Mouse (Mus musculus) splenic B cell, adult 2 months (primary cell): ENCODE measurements around the gene Erfe.

Experiments
- DNase-seq: peaks from one replicate; pipeline ENCODE4 v3.0.0-alpha.2; 2011; ENCODE audit warnings: low read depth, low spot score
- H3K27me3 ChIP-seq: 2 replicates; pipeline ENCODE4 v1.6.1; 2012; ENCODE audit warnings: mild to moderate bottlenecking, low read length, moderate library complexity, mixed read lengths; ENCODE audit not compliant: control insufficient read depth, poor library complexity, insufficient read depth, severe bottlenecking
- H3K36me3 ChIP-seq: 2 replicates; pipeline ENCODE4 v1.6.1; 2012; ENCODE audit warnings: mild to moderate bottlenecking, low read length, moderate library complexity, mixed read lengths; ENCODE audit not compliant: control insufficient read depth, poor library complexity, insufficient read depth, severe bottlenecking

Gene Erfe

GRCm38 (mm10) chr1:91405406-91406169 lies 39.4 kb downstream of the Erfe start:
- Histone ChIP-seq H3K27me3 (no peaks in the 10 kb centered on the region), H3K36me3 (no peaks in the 10 kb centered on the region)
- DNase-seq = peak; percentile 5

- no peaks in the 10 kb centered on the region for H3K27me3 ChIP-seq
- no peak for DNase-seq
- peaks cover 3% of the 10 kb centered on the region; the same call in 1 of the 2 replicates for H3K36me3 ChIP-seq
Observed at GRCm38 (mm10) chr1:91407819-91408218, 41.6 kb downstream of the Erfe start.

GRCm38 (mm10) chr1:91411631-91412285 lies 45.5 kb downstream of the Erfe start:
- no peak for DNase-seq
- peaks cover 3% of the 10 kb centered on the region; the same call in 1 of the 2 replicates for H3K36me3 ChIP-seq
- H3K27me3 ChIP-seq = no peaks in the 10 kb centered on the region

GRCm38 (mm10) chr1:91412286-91413029 lies 46.2 kb downstream of the Erfe start:
- no peaks in the 10 kb centered on the region for H3K27me3 ChIP-seq
- no peak for DNase-seq
- H3K36me3 ChIP-seq = peaks cover 3% of the 10 kb centered on the region; the same call in 1 of the 2 replicates

DNA sequence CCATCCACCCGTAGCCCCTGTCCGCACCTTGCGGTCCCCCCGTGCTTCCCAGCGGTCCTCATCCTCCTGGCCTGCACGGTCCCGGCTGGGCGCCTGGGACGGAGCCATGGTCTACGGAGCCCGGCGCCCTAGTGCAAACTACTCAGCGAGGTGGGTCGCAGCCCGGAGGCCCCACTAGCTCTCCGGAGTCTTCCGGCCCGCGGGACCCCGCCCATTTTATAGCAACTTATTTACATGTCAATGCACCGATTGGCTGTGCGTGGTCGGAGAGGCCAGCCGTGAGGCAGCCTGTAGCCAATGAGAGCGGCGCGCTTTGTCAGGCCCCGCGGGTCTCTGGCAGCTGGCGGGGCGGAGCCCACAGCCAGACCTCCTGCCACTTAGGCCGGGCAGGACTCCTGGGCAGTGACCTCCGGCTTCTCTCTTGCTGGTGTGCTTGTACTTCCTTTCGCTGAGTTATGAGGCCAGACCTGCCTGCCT lies 46.8 kb downstream of the Erfe start:
- Histone ChIP-seq H3K36me3 (peaks cover 3% of the 10 kb centered on the region; the same call in 1 of the 2 replicates), H3K27me3 (no peaks in the 10 kb centered on the region)
- peak; percentile 95 for DNase-seq

- H3K27me3 ChIP-seq = no peaks in the 10 kb centered on the region
- H3K36me3 ChIP-seq = peaks cover 3% of the 10 kb centered on the region; the same call in 1 of the 2 replicates
- DNase-seq = no peak
Observed at GRCm38 (mm10) chr1:91413536-91413897, 47.3 kb downstream of the Erfe start.

DNA sequence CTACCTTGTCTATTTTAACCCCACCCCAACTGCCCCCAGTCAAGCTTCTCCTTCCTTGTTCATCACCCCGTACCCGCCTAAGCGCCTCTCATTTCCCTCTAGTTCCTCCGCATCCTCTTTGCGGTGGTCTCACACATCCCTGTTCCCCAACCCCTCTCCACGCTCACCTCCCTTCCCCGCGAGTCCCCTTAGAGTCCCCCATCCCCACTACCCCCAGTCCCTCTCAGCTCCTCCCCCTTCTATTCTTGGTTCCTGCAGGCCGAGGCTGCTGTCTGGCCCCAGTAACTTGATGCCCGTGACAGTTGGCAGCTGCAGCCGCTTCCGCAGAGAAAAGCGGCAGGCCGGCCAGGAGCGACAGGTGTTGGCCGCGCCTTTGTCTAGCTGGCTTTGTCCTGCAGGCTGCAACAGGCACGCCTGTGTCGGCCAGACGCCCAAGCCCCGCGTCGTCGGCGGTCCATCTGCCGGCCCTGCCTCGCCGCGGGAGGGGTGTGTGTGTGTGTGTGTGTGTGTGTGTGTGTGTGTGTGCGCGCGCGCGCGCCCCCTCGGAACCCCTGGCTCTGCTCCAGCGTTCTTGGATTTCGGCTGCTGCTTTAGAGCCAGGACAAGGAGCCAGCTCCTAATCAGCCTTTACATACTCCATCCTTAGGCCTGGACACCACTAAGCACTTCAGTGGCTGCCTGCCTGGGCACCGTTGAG lies 47.8 kb downstream of the Erfe start, which contains the start of gene Hes6:
Gene Hes6 (minus strand): TSS at position 141 of the 697 bp plus-strand sequence.
- peak; percentile 57 for DNase-seq
- no peaks in the 10 kb centered on the region for H3K27me3 ChIP-seq
- peaks cover 3% of the 10 kb centered on the region; the same call in 1 of the 2 replicates for H3K36me3 ChIP-seq

GRCm38 (mm10) chr1:91414903-91415302 lies 48.7 kb downstream of the Erfe start:
- H3K27me3 ChIP-seq = no peaks in the 10 kb centered on the region
- DNase-seq = no peak
- H3K36me3 ChIP-seq = peaks cover 3% of the 10 kb centered on the region; the same call in 1 of the 2 replicates

- peaks cover 3% of the 10 kb centered on the region; the same call in 1 of the 2 replicates for H3K36me3 ChIP-seq
- no peaks in the 10 kb centered on the region for H3K27me3 ChIP-seq
- DNase-seq = no peak
Observed at GRCm38 (mm10) chr1:91415311-91415710, 49.1 kb downstream of the Erfe start.

DNA sequence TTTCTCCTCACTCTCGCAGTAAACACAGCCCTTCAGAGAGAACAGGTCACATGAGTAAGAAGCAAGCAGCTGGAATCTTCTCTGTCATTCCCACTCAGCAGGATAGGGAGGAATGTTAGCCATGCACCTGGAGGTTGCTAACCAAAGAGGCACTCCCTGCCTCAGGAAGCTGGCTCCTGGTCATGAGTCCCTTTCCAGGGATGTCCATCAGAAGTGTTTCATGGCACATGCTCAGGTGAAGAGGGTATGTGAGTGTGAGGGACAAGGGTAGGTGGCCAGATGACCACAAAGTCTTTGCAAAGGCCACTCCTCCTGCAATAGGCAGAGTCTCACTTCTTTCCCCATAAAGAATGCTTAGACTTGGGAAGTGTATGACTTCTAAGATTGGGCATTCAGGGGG lies 51.8 kb downstream of the Erfe start:
- Histone ChIP-seq H3K36me3 (no peaks in the 10 kb centered on the region), H3K27me3 (no peaks in the 10 kb centered on the region)
- DNase-seq = no peak

- DNase-seq = no peak
Observed at GRCm38 (mm10) chr1:91419862-91420600, 53.8 kb downstream of the Erfe start.

DNA sequence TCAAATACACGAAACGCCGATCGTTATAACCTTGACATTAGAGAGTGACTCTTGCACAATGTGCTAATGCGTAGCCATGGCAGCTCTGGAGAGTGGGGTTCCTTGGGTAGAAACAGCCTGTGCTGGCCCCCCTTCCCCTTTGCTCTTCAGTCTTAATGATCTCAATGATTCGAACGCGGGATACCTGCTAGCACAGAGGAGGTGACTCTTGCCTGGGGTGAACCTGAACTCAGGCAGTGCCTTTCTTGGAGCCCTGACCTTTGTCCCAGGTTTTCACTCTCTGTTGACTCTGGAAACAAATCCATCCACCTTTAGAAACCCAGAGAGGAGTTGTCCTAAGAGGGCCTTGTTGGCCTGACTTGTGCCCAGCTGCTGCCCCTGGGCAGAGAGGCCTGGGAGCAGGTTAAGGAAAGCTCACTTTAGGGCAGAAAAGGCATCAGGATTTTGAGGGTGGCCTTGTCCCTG lies 54.4 kb downstream of the Erfe start:
- no peak for DNase-seq
- no peaks in the 10 kb centered on the region for H3K36me3 ChIP-seq
- H3K27me3 ChIP-seq = no peaks in the 10 kb centered on the region

More at GRCm38 (mm10) chr1:91419862-91420600, 53.8 kb downstream of the Erfe start:
- H3K27me3 ChIP-seq = no peaks in the 10 kb centered on the region
- H3K36me3 ChIP-seq = no peaks in the 10 kb centered on the region
